Mouse (Mus musculus) heart, postnatal 4 days (tissue): ENCODE results near the gene Grip1. TPM values are rescaled to one million over a fixed set of nuclear protein-coding genes. Genes with fewer than 3 reads are reported as not detected.

ENCODE experiments used
- DNase-seq: peaks from one replicate; pipeline ENCODE4 v3.0.0; 2021
- total RNA-seq, 2 experiments: library from RNA; stranded (reverse); gene quantifications; 2 replicates each; pipeline ENCODE4 v1.2.3; 2021

Grip1 gene
- total RNA-seq, 2 experiments from 2014 or later, result 2.6 to 3.1 TPM

DNA sequence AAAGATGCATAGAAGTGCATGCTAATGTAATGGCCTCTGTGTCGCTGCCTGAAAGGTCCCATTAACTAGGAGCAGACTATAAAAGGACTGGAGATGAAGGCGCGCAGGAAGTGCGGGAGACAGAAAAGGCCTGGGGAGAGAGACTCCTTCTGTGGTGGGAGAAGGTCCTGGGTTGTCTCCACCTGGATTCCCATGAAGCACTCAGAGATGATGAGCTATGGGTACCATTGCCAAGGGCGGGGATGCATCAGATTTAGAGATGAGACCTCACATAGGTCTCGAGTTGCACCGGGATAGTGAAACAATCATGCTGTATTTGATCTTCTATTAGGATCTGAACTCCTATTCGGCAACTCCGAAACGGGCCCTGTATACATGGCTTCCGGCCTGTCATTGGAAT lies 212.8 kb downstream of the Grip1 start:
- no peak for DNase-seq

DNA sequence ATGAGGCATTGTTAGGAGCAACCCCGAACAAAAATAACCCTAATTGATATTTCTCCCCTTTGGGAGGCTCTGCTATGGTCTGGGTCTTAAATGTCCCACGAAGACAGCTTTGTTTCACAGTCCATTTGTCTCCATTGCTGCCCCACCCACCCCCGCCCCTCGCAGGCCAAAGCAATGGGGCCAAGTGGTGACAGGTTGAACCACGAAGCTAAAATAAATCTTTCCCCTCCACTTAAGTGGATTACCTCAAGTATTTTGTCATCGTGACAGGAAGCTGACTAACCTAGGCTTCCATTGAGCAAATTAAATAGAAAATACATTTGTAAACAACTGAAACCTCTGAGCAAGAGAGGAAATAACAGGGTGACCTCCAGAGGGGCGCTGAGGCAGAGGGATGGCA lies 216.8 kb downstream of the Grip1 start:
- no peak for DNase-seq

- DNase-seq, result no peak
Observed at GRCm38 (mm10) chr10:119684377-119684826, 230.8 kb downstream of the Grip1 start.

DNA sequence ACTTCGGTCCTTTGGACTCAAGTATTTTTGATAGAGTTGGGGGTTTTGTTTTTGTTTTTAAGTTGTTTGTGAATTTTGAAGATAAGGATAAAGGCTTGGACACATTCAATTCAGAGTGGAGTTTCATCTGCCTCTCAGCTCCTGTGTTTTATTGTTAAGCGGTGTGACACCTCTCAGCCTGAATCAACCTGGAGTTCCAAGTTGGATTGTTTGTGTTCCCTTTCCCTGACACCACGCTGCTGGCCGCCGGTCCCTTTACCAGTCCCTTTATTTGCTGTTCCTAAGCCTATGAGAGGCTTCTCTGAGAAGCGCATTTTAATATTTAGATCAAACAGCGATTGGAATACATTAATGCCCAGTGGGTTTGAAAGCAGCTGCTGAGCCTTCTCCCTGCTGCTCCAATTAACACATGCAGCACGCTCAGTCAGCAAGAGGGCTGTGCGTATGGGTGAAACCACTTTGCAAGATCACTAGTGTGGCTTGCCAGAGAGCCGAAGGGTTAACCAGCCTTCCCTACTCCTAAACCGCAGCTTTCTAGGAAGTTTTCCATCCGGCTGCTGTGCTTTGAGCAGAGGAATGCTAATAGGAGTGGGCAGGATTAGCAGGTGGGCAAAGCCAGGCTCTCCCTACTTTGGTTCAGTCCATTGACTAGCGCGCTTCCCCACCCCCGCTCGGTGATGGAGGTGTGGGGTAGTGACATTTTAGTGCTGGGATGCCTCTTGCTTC lies 237.9 kb downstream of the Grip1 start:
- DNase-seq, result no peak

GRCm38 (mm10) chr10:119692284-119692890 lies 238.8 kb downstream of the Grip1 start:
- no peak for DNase-seq

DNA sequence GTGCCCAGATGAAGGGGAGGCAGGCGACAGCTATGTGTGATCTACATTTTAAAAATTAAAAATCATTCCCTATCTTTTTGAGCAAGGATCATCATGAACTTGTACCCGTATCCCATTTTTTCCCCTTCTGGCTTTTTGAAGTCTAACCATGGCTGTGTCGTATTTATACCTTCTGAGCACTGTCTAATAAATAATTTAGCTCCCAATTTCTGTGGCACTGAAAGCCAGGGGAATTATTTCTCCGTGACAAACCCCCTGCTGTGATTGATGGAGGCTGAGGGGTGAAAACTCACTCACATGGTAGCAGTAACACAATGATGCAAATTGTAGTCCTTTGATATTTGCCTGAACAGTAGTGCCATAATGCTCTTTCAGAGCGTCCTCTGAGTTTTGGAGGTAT lies 239.8 kb downstream of the Grip1 start:
- DNase-seq, result no peak

DNA sequence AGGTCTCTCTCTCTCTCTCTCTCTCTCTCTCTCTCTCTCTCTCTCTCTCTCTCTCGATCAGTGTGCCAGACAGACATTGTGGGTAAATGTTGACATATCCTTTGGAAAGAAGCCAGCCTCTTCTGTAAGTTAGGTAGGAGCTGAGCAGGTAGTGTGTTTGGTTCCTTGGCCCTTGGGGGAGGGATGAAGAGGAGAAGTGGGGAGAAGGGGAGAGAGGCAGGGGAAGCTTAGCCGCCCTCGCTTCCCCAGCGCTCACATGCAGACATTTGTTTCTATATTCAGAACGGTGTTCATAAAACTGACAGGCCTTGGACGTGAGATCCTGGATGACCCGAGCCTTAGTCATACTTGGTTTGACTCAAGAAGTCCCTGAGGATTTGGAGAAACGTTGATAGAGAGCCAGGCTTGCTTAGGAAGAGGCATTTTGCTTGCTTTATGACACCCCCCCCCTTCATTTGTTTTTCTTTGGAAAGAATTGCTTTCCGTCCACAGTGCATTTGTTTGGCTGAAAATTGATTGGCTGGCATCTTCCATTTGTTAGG lies 243.7 kb downstream of the Grip1 start:
- DNase-seq, result no peak

GRCm38 (mm10) chr10:119705348-119705747 lies 251.7 kb downstream of the Grip1 start:
- DNase-seq, result peak; percentile 59

DNA sequence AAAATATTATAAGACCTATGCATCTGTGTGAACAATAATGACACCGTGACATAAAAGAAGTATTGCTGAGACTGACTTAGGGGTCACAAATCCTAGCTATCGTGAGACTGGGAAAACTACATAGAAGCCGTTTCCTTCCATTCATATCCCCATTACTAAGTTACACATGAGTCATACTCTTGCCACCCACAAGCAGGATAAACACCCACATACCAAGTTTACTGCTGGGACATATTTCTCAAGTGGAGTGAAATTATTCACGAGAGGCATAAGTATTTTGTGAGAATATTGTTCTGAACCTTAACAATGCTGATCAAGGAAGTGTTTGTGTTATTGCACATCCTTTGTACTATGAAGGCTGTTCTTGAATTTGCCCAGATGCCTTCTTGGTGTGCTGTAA lies 252.7 kb downstream of the Grip1 start:
- no peak for DNase-seq

- DNase-seq, result no peak
Observed at GRCm38 (mm10) chr10:119706983-119707382, 253.4 kb downstream of the Grip1 start.

DNA sequence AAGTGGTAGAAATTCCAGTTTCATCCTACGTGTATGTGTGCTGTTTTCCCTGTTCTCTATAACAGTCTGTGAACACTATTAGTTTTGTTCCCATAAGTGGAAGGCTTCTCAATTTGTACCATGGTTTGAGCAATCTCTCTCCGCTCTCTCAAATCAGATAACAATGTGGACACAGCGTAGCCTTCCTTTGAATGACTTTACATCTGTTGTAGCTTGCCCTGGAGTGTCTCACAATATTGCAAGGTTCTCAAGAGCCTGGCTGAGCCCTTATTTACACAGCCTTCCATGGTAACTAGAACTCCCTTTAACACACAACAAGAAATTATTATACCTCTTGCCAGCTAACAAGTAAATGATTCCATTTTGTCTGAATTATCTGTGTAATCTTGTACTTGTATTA lies 268.3 kb downstream of the Grip1 start:
- no peak for DNase-seq

DNA sequence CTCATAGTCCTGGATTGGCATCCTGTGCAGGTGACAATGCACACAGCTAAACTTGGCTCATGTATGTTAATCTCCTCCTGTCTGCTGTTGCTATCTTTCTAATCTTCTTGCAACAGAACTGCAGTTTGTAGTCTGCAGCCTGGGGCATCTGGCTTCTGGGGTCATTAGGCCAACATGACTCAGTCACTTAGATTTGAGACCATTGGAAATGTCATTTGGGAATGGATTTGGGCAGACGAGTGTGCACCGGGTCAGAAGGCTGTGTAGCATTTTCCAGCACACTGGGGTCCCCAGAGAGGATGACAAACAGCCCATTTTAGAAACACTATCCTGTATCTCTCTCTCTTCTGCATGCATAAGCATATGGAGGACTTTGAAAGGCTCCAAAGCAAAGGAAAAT lies 268.8 kb downstream of the Grip1 start:
- no peak for DNase-seq

- DNase-seq, result no peak
Observed at GRCm38 (mm10) chr10:119723671-119724070, 270.0 kb downstream of the Grip1 start.

- no peak for DNase-seq
Observed at GRCm38 (mm10) chr10:119725363-119725762, 271.7 kb downstream of the Grip1 start.

GRCm38 (mm10) chr10:119725966-119726365 lies 272.3 kb downstream of the Grip1 start:
- DNase-seq, result no peak

GRCm38 (mm10) chr10:119726921-119727320 lies 273.3 kb downstream of the Grip1 start:
- no peak for DNase-seq

DNA sequence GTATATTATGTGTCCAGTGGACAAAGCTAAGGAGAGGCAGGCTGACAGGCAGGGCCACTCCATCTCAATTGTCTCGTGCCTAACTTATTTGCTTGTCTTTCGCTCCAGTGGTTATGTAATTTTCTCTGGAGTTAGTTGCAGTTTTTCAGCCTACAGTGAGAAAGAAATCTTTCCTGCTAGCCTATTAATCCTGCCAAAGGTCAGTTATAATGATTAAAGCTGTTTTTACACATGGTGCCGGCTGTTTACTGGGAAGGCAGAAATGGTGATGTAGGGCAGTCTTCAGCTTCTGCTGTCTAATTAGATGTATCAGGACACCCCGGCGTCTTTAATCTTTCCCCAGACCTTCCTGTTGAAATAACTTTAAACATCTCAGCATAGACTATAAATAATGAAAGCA lies 276.6 kb downstream of the Grip1 start:
- no peak for DNase-seq

DNA sequence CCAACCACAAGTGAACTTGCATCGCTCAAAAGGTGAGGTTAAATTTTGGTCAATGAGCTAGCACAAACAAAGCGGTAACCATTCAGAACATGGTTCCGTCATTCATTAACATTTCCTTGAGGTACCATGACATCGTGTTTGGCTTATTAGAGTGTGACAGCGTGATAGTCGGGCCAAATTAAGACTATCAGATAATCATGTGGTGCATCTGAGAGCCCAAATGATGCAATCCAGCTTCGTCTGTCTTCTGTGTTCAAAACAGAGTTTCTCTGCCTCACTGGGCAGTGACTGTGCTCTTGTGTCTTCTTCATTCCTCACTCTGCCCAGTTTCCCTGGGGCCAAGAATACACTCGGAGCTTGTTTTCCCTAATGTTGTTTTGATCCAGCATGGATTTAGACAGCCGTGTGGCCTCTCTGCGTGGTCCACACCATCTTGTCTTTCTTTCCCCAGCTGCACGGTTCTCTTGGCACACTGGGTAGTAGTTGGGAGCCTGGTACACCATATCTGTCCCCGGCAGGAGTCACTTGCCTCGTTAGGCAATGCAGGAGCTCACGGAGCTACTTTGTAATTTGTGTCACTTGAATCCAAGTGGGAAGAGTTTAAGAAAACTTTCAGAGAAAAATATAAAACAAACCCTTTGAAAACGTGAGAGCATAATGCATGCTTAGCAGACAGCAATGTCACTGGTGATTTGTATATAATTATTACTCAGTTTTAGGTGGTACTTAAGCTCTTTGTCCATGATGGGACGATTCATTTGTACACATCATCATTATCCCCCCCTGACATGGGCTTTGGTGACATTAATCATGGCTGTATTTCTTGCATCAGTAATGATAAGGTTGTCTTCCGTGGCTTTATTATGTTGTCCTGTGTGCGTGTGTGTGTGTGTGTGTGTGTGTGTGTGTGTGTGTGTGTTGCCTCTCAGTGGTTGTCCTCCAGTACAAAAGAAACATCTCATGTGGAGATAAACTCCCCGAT lies 281.7 kb downstream of the Grip1 start:
- no peak for DNase-seq

DNA sequence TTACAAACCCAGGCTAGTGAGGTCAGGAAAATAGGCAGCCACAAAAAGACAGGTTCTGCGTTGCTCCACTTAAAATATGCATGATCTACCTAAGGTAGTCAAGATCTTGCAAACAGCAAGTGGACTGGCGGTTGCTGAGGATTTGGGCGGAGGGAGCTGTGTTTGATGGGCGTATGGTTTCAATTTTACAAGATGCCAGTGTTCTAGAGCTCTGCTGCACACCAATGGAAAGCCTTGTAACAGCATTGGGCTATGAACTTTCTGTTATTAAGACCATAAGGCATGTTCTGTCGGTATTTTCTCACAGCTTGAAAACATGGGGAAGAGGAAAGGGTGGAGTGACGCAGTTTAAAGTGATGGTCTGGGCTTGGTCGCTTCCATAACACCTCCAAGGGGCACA lies 285.8 kb downstream of the Grip1 start:
- no peak for DNase-seq

DNA sequence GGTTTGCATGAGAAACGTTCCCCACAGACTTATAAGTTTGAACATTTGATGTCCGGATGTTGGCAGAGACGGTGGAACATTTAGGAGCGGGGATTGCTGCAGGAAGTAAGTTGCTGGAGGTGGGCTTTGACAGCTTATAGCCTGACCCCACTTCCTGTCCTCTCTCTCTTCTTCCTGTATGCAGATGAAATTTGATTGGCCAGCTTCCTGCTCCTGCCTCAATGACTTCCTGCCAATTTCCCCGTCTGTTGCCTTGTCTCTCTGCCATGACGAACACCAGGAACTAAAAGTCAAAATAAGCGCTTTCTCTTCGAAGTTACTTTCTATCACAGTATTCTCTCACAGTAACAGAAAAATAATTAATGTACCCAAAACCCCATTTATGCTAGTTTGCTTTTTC lies 289.1 kb downstream of the Grip1 start:
- no peak for DNase-seq

GRCm38 (mm10) chr10:119752361-119752798 lies 298.8 kb downstream of the Grip1 start:
- no peak for DNase-seq

DNA sequence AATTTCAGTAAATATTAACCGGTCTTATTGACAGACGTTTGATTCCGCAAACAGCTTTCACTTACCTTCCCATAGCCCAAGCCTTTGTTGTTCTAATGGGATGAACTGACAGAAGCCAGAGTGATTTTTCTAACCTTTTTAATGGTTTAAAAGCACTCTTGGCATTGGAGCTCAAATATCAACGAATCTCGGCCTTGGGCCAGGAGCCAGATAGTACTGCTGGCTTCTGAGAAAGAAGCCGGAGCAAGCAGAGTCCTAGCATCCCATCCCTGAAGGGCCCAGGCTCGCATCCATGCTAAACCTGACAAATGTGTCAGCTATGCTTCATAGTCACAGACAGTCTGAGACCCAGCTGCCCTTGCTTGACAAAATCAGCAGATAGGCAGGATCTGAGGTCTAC lies 302.6 kb downstream of the Grip1 start:
- no peak for DNase-seq

- no peak for DNase-seq
Observed at GRCm38 (mm10) chr10:119757219-119757618, 303.6 kb downstream of the Grip1 start.
